Mouse (Mus musculus): ENCODE measurements around the gene Ntan1.

- TF ChIP-seq CTCF (IDR thresholded peaks at IDR 0.05; ENCODE audit: extremely low read depth, insufficient read length, insufficient replicate concordance, low read depth, low read length), result no peak
- no peak for TF ChIP-seq POLR2A (IDR thresholded peaks at IDR 0.05; ENCODE audit: low read depth, low read length)
Measured at GRCm38 (mm10) chr16:13808410-13808809, 10.2 kb upstream of the Ntan1 start.
